Mouse (Mus musculus) ES-E14 (cell line): ENCODE results near the gene Aaed1. TPM values are rescaled to one million over a fixed set of nuclear protein-coding genes. Genes with fewer than 3 reads are reported as not detected.

Experiments used
- DNase-seq: peaks from one replicate; pipeline ENCODE4 v3.0.0-alpha.2; 2013; ENCODE audit warnings: low read depth, low spot score
- H3K27ac ChIP-seq: 2 replicates; pipeline ENCODE4 v1.5.1; 2012; ENCODE audit warnings: low read depth, mild to moderate bottlenecking, low read length, moderate library complexity, mixed read lengths; ENCODE audit not compliant: poor library complexity, insufficient read depth, severe bottlenecking
- H3K36me3 ChIP-seq: 2 replicates; pipeline ENCODE4 v1.6.1; 2012; ENCODE audit warnings: mild to moderate bottlenecking, low read length, moderate library complexity, mixed read lengths; ENCODE audit not compliant: control insufficient read depth, poor library complexity, insufficient read depth, severe bottlenecking
- H3K4me1 ChIP-seq, 2 experiments: fragments of 150-350 bp in 1 of 2; sonication (generic) in 1 of 2; 2 replicates each; pipeline ENCODE4 v1.6.1; 2012; ENCODE audit warnings: low read length in 2 of 2, mild to moderate bottlenecking in 1 of 2, mixed read lengths in 1 of 2; ENCODE audit not compliant: control insufficient read depth in 2 of 2, insufficient read depth in 2 of 2, poor library complexity in 1 of 2
- H3K4me3 ChIP-seq, 2 experiments: fragments of 150-350 bp in 1 of 2; sonication (generic) in 1 of 2; 2 replicates each; pipeline ENCODE4 v1.5.1; 2012; ENCODE audit warnings: low read length in 2 of 2, low read depth in 1 of 2, mild to moderate bottlenecking in 1 of 2, mixed read lengths in 1 of 2; ENCODE audit not compliant: insufficient read depth in 1 of 2, poor library complexity in 1 of 2, severe bottlenecking in 1 of 2
- H3K9ac ChIP-seq: 2 replicates; pipeline ENCODE4 v1.6.1; 2012; ENCODE audit warnings: low read depth, mild to moderate bottlenecking, low read length, mixed read lengths; ENCODE audit not compliant: poor library complexity, insufficient read depth, severe bottlenecking
- H3K9me3 ChIP-seq: fragments of 150-350 bp; sonication (generic); 2 replicates; pipeline ENCODE4 v1.6.1; 2012; ENCODE audit warnings: low read depth, mild to moderate bottlenecking, low read length; ENCODE audit not compliant: control insufficient read depth, insufficient read depth
- CHD2 ChIP-seq: IDR thresholded peaks from 2 replicates; pipeline ENCODE4 v1.6.1; 2014; ENCODE audit warnings: mild to moderate bottlenecking, low read depth, low read length, inconsistent platforms
- HCFC1 ChIP-seq: IDR thresholded peaks from 2 replicates; pipeline ENCODE4 v1.6.1; 2012; ENCODE audit warnings: low read length, inconsistent platforms, borderline replicate concordance; ENCODE audit not compliant: insufficient read depth
- MAFK ChIP-seq: IDR thresholded peaks from 2 replicates; pipeline ENCODE4 v1.6.1; 2014; ENCODE audit warnings: mild to moderate bottlenecking, low read depth, low read length, inconsistent platforms; ENCODE audit not compliant: insufficient read depth
- ZC3H11A ChIP-seq: IDR thresholded peaks from 2 replicates; pipeline ENCODE4 v1.6.1; 2012; ENCODE audit warnings: low read depth, mild to moderate bottlenecking, inconsistent platforms, low read length, borderline replicate concordance
- ZNF384 ChIP-seq: IDR thresholded peaks from 2 replicates; pipeline ENCODE4 v1.6.1; 2012; ENCODE audit warnings: low read depth, low read length, inconsistent platforms
- in situ Hi-C, 2 experiments: fragments of 600-800 bp; cut with MboI; formaldehyde crosslinking; loops; one replicate each; pipeline ENCODE4 v1.15.1; 2025; ENCODE audit warnings: low sequenced_read_pairs in 2 of 2, inconsistent platforms in 1 of 2; ENCODE audit not compliant: unreplicated experiment in 2 of 2
- total RNA-seq: library from RNA; depleted of rRNA; stranded (reverse); fragments of 300-350 nt; gene quantifications from 2 replicates; pipeline ENCODE4 v1.2.3, GENCODE M21; 2012

The Aaed1 gene
- total RNA-seq, 1 experiment = 7.1 TPM

GRCm38 (mm10) chr13:64311266-64311665, 1.2 kb downstream of the Aaed1 start:
- TF ChIP-seq HCFC1 (no peak), CHD2 (no peak), ZNF384 (no peak), MAFK (no peak), ZC3H11A (no peak)
- Histone ChIP-seq H3K9me3 (no peaks in the 10 kb centered on the region), H3K4me1 (peaks cover 0 to 6% of the 10 kb centered on the region in 2 experiments; a peak in 1 of 4 replicates), H3K27ac (no peak overlapping the region), H3K36me3 (peaks cover 6% of the 10 kb centered on the region), H3K9ac (no peak overlapping the region), H3K4me3 (no peak overlapping the region)
- DNase-seq = no peak
- in situ Hi-C loops = loop anchor here (10.0 kb wide), 1 partner anchor 126 kb away; no protein-coding TSS in a partner anchor

- Histone ChIP-seq H3K4me1 (peaks cover 0 to 6% of the 10 kb centered on the region in 2 experiments; a peak in 1 of 4 replicates), H3K9me3 (no peaks in the 10 kb centered on the region), H3K36me3 (peaks cover 6% of the 10 kb centered on the region), H3K27ac (no peak overlapping the region), H3K4me3 (no peak overlapping the region), H3K9ac (no peak overlapping the region)
- no peak for TF ChIP-seq ZNF384
- no peak for TF ChIP-seq MAFK
- no peak for TF ChIP-seq ZC3H11A
- TF ChIP-seq CHD2 = no peak
- no peak for TF ChIP-seq HCFC1
- in situ Hi-C loops = loop anchor here (10.0 kb wide), 1 partner anchor 126 kb away; no protein-coding TSS in a partner anchor
- no peak for DNase-seq
These were observed 1.9 kb downstream of the Aaed1 start for GRCm38 (mm10) chr13:64310585-64310984.

DNA sequence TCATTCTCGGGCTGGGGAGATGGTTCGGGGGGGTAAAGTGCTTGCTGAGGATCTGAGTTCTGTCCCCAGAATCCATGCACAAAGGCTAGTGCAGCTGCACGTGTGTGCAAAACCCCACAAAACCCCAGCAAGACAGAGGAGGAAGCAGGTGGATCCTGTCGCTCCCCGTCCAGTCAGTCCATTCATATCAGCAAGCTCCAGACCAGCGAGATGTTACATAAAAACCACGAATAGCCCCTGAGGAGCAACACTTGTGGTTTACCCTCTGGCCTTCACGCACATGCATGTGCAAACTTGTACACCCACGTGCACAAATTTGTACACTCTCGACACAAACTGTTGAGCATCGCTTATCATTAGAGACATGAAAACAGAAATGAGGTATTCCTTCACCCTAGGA, 2.7 kb downstream of the Aaed1 start:
- peaks cover 0 to 6% of the 10 kb centered on the region in 2 experiments; a peak in 1 of 4 replicates for H3K4me1 ChIP-seq
- in situ Hi-C loops = loop anchor here (5.0 to 10.0 kb wide), 2 partner anchors 63 to 125 kb away; no protein-coding TSS in a partner anchor
- TF ChIP-seq ZNF384 = no peak
- TF ChIP-seq MAFK = no peak
- no peak for TF ChIP-seq ZC3H11A
- TF ChIP-seq CHD2 = no peak
- TF ChIP-seq HCFC1 = no peak

DNA sequence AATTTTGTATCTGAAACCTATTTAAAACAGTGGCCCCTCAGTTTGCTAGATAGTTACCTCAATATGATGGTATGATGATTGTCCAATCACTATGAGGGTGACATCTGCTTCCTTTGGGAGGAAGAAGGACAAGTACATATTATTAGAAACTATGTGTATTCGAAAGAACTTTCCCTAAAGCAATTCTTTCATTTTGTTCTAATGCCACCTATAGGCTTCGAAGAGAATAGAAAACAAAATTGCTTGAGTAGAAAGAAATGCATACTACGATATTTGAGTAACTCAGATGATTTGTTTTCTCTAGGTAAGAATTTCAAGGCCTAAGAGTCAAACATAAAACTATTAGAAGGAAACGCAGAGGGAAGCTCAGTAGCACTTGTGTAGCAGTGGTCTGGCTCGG, 3.5 kb downstream of the Aaed1 start:
- no peak for DNase-seq
- no peak overlapping the region for H3K4me3 ChIP-seq
- H3K9me3 ChIP-seq = no peaks in the 10 kb centered on the region
- H3K27ac ChIP-seq = no peak overlapping the region
- peaks cover 6% of the 10 kb centered on the region for H3K36me3 ChIP-seq
- H3K9ac ChIP-seq = no peak overlapping the region
- in situ Hi-C loops = loop anchor here in 1 of 2 experiments (5.0 kb wide), 1 partner anchor 62 kb away; no protein-coding TSS in a partner anchor
- TF ChIP-seq ZNF384 (no peak), CHD2 (no peak), HCFC1 (no peak), ZC3H11A (no peak), MAFK (no peak)
- peaks cover 0 to 6% of the 10 kb centered on the region in 2 experiments; a peak in 1 of 4 replicates for H3K4me1 ChIP-seq

More for the DNA sequence above, 2.7 kb downstream of the Aaed1 start:
- no peak overlapping the region for H3K27ac ChIP-seq
- no peak overlapping the region for H3K4me3 ChIP-seq
- H3K9me3 ChIP-seq = no peaks in the 10 kb centered on the region
- no peak overlapping the region for H3K9ac ChIP-seq
- no peak for DNase-seq
- peaks cover 6% of the 10 kb centered on the region for H3K36me3 ChIP-seq

DNA sequence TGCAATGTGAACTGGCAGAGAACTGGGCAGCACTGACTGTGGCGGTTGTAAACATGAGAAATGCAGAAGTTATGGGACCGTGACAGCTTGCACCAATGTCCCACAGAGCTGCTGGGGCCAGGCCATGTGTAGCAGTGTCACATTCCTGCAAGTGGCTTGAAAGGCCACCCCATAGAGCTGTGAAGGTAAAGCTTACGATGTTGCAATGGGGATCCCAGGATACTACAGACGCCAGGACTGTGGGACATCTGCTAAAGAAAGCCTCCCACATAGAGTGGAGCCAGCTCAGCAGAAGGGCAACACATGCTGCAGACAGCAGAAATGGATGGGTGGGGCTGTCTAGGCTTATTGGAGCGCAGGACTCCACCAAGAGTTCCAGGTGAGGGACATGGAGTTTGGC, 5.0 kb downstream of the Aaed1 start:
- DNase-seq = no peak
- no peak for TF ChIP-seq CHD2
- no peak for TF ChIP-seq MAFK
- no peak for TF ChIP-seq HCFC1
- no peak for TF ChIP-seq ZC3H11A
- no peak for TF ChIP-seq ZNF384
- H3K9me3 ChIP-seq = no peaks in the 10 kb centered on the region
- H3K4me1 ChIP-seq = peaks cover 0 to 6% of the 10 kb centered on the region in 2 experiments; a peak in 1 of 4 replicates
- in situ Hi-C loops = loop anchor here in 1 of 2 experiments (5.0 kb wide), 1 partner anchor 60 kb away; no protein-coding TSS in a partner anchor
- H3K4me3 ChIP-seq = no peak overlapping the region
- H3K27ac ChIP-seq = no peak overlapping the region
- peaks cover 6% of the 10 kb centered on the region for H3K36me3 ChIP-seq
- H3K9ac ChIP-seq = no peak overlapping the region
